Mouse (Mus musculus) ES-E14 (cell line): ENCODE results near the gene Lrmp.

ENCODE experiments used
- HCFC1 ChIP-seq: IDR thresholded peaks from 2 replicates; pipeline ENCODE4 v1.6.1; 2012; ENCODE audit warnings: low read length, inconsistent platforms, borderline replicate concordance; ENCODE audit not compliant: insufficient read depth
- MAFK ChIP-seq: IDR thresholded peaks from 2 replicates; pipeline ENCODE4 v1.6.1; 2014; ENCODE audit warnings: mild to moderate bottlenecking, low read depth, low read length, inconsistent platforms; ENCODE audit not compliant: insufficient read depth
- ZC3H11A ChIP-seq: IDR thresholded peaks from 2 replicates; pipeline ENCODE4 v1.6.1; 2012; ENCODE audit warnings: low read depth, mild to moderate bottlenecking, inconsistent platforms, low read length, borderline replicate concordance

DNA sequence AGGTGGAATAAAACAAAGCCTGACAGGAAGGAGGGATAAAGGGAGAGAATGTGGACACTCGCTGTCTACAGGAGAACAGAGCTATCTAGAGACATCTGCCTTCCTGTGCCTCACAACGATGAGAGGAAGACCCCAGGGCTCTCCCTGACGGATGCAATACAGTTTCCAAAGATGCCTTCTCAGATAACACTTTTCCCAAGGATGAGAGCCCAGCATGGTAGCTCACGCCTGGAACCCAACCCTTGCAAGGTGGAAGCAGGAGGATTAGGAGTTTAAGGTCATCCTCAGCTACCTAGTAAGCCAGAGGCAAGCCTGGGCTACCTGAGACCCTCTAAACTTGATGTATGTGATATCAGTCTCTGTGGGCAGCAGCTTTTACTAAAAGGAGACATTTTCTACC is 33.7 kb upstream of the Lrmp start:
- no peak for TF ChIP-seq MAFK
- no peak for TF ChIP-seq HCFC1
- TF ChIP-seq ZC3H11A = no peak
